Comparison of ENCODE assay signal across 8 mouse cellular contexts in genomic region chr2:29819363-29819762, GRCm38 (mm10). TPM values are rescaled to one million over a fixed set of nuclear protein-coding genes. Genes with fewer than 3 reads are reported as not detected.
A peak's percentile ranks its signal among the peaks of the same experiment; 100 is the strongest.
DNase-seq lines count a peak whose midpoint lies in the region; ATAC-seq and TF ChIP-seq lines count a peak whose summit lies in the region.

No protein-coding gene starts in this region.

- 29% methylated on average over 2 of the region's 2 CpGs for WGBS in heart, embryonic 15.5 days
- 12% methylated on average over 2 of the region's 2 CpGs for WGBS in embryonic facial prominence, embryonic 13.5 days
- 2% methylated on average over 2 of the region's 2 CpGs for WGBS in hindbrain, postnatal 0 days
- 3% methylated on average over 2 of the region's 2 CpGs for whole genome bisulfite sequencing in midbrain, embryonic 14.5 days

- H3K4me3 ChIP-seq in heart, embryonic 15.5 days = no peak overlapping the region
- no peak overlapping the region; the same call in 1 of the 2 replicates for H3K4me3 ChIP-seq in embryonic facial prominence, embryonic 13.5 days
- no peak overlapping the region; the same call in 1 of the 2 replicates for H3K4me3 ChIP-seq in hindbrain, postnatal 0 days (ENCODE audit: low read length)
- H3K4me3 ChIP-seq in midbrain, embryonic 14.5 days (replicated peaks; ENCODE audit: low read depth, low read length) = no peak overlapping the region

- H3K4me2 ChIP-seq in heart, embryonic 15.5 days = peak overlapping the region; percentile 87
- H3K4me2 ChIP-seq in embryonic facial prominence, embryonic 13.5 days = peak overlapping the region; percentile 75
- peak overlapping the region; percentile 71 for H3K4me2 ChIP-seq in hindbrain, postnatal 0 days (ENCODE audit: low read depth, low read length)
- peak overlapping the region; percentile 60 for H3K4me2 ChIP-seq in midbrain, embryonic 14.5 days (ENCODE audit: low read length)

- ATAC-seq in heart, embryonic 15.5 days (replicated peaks; ENCODE audit: insufficient number of reproducible peaks, insufficient read depth, low FRiP score, low read depth) = no peak
- ATAC-seq in embryonic facial prominence, embryonic 13.5 days (ENCODE audit: insufficient number of reproducible peaks, insufficient read depth, low FRiP score, low TSS enrichment, low read depth) = no peak
- no peak for ATAC-seq in hindbrain, postnatal 0 days
- no peak for ATAC-seq in midbrain, embryonic 14.5 days (ENCODE audit: low FRiP score, low TSS enrichment)

- H3K27ac ChIP-seq in heart, embryonic 15.5 days = no peak overlapping the region
- H3K27ac ChIP-seq in embryonic facial prominence, embryonic 13.5 days = peak overlapping the region; percentile 96
- H3K27ac ChIP-seq in hindbrain, postnatal 0 days = peak overlapping the region; percentile 92
- H3K27ac ChIP-seq in midbrain, embryonic 14.5 days (replicated peaks; ENCODE audit: low read depth, low read length) = peak overlapping the region; percentile 93

- peaks cover 18% of the 10 kb centered on the region for H3K4me1 ChIP-seq in heart, embryonic 15.5 days (replicated peaks)
- H3K4me1 ChIP-seq in embryonic facial prominence, embryonic 13.5 days = peaks cover 23% of the 10 kb centered on the region
- H3K4me1 ChIP-seq in hindbrain, postnatal 0 days (ENCODE audit: insufficient read depth, low read length) = 0 out of 2 replicates have a peak, but pooled peaks cover 3% of the 10 kb centered on the region
- peaks cover 19% of the 10 kb centered on the region; the same call in 1 of the 2 replicates for H3K4me1 ChIP-seq in midbrain, embryonic 14.5 days (ENCODE audit: control insufficient read depth, insufficient read depth, low read length)

- H3K9ac ChIP-seq in heart, embryonic 15.5 days = no peak overlapping the region
- H3K9ac ChIP-seq in embryonic facial prominence, embryonic 13.5 days = peak overlapping the region; percentile 44; the same call in 1 of the 2 replicates
- H3K9ac ChIP-seq in hindbrain, postnatal 0 days (replicated peaks; ENCODE audit: low read length) = no peak overlapping the region
- no peak overlapping the region; the same call in 1 of the 2 replicates for H3K9ac ChIP-seq in midbrain, embryonic 14.5 days (replicated peaks; ENCODE audit: low read length)

- no peak for TF ChIP-seq CTCF in hindbrain, postnatal 0 days (IDR thresholded peaks at IDR 0.05; ENCODE audit: low read depth)

- DNase-seq in heart, postnatal 14 days = no peak
- no peak for DNase-seq in hindbrain, postnatal 0 days (ENCODE audit: low spot score)
- DNase-seq in midbrain, embryonic 14.5 days = no peak
- DNase-seq in frontal cortex, postnatal 25 days (ENCODE audit: low spot score in 2 of 2) = no peak
- no peak for DNase-seq in ovary, postnatal 10 days (ENCODE audit: low spot score)
- no peak for DNase-seq in gastrocnemius, adult 8-10 months (ENCODE audit: low spot score in 2 of 2)

- H3K36me3 ChIP-seq in heart, embryonic 15.5 days = peaks cover 9% of the 10 kb centered on the region; the same call in 1 of the 2 replicates
- H3K36me3 ChIP-seq in embryonic facial prominence, embryonic 13.5 days = peaks cover 26% of the 10 kb centered on the region
- H3K36me3 ChIP-seq in hindbrain, postnatal 0 days (ENCODE audit: insufficient read depth, low read length) = peaks cover 22% of the 10 kb centered on the region
- H3K36me3 ChIP-seq in midbrain, embryonic 14.5 days (ENCODE audit: control insufficient read depth, insufficient read depth, low read length) = peaks cover 26% of the 10 kb centered on the region

- no peaks in the 10 kb centered on the region for H3K27me3 ChIP-seq in heart, embryonic 15.5 days
- H3K27me3 ChIP-seq in embryonic facial prominence, embryonic 13.5 days = no peaks in the 10 kb centered on the region
- no peaks in the 10 kb centered on the region for H3K27me3 ChIP-seq in hindbrain, postnatal 0 days (ENCODE audit: insufficient read depth, low read length)
- H3K27me3 ChIP-seq in midbrain, embryonic 14.5 days (ENCODE audit: control insufficient read depth, insufficient read depth, low read length) = no peaks in the 10 kb centered on the region

- intact Hi-C loops in heart, postnatal 14 days (cut with DNase I) = loop anchor here (5.0 kb wide), 1 partner anchor 163 kb away; no protein-coding TSS in a partner anchor

- H3K9me3 ChIP-seq in heart, embryonic 15.5 days (replicated peaks) = no peaks in the 10 kb centered on the region
- H3K9me3 ChIP-seq in embryonic facial prominence, embryonic 13.5 days = no peaks in the 10 kb centered on the region
- H3K9me3 ChIP-seq in hindbrain, postnatal 0 days (ENCODE audit: low read length) = no peaks in the 10 kb centered on the region
- H3K9me3 ChIP-seq in midbrain, embryonic 14.5 days (ENCODE audit: control insufficient read depth, low read length) = no peaks in the 10 kb centered on the region

RNA-seq across cellular contexts. Expression of gene Urm1, which starts 0.5 kb away (rescaled TPM):
- 13.0 and 18.6 TPM in 2 replicates for polyA plus RNA-seq in heart, embryonic 15.5 days (2015; fragmentation: Nextera tagmentation; extraction: Ambion mirVana)
- 10 to 100 TPM; 30.4 to 31.7 TPM for total RNA-seq in heart, postnatal 14 days (2021)
- 23.4 and 26.3 TPM in 2 replicates for polyA plus RNA-seq in embryonic facial prominence, embryonic 13.5 days (2015; fragmentation: Nextera tagmentation; extraction: Ambion mirVana)
- 46.1 and 70.7 TPM in 2 replicates for total RNA-seq in hindbrain, postnatal 0 days (2014; rRNA removed)
- polyA plus RNA-seq in hindbrain, postnatal 0 days (2015; fragmentation: Nextera tagmentation; extraction: Ambion mirVana) = 28.7 and 29.3 TPM in 2 replicates
- polyA plus RNA-seq in midbrain, embryonic 14.5 days (2014; fragmentation: Nextera tagmentation; extraction: Ambion mirVana) = 22.4 and 28.0 TPM in 2 replicates
- 10 to 100 TPM; 25.7 to 33.0 (median 28.5) TPM for total RNA-seq in gastrocnemius, adult 8-10 months (2022)

RNA-seq across cellular contexts. Expression of gene Slc27a4, which starts 16.9 kb away (rescaled TPM):
- 9.7 and 12.6 TPM in 2 replicates for polyA plus RNA-seq in heart, embryonic 15.5 days (2015; fragmentation: Nextera tagmentation; extraction: Ambion mirVana)
- total RNA-seq in heart, postnatal 14 days (2021) = 10 to 100 TPM; 20.0 to 21.7 TPM
- polyA plus RNA-seq in embryonic facial prominence, embryonic 13.5 days (2015; fragmentation: Nextera tagmentation; extraction: Ambion mirVana) = 16.7 and 17.0 TPM in 2 replicates
- 139 TPM in 2 replicates for total RNA-seq in hindbrain, postnatal 0 days (2014; rRNA removed)
- polyA plus RNA-seq in hindbrain, postnatal 0 days (2015; fragmentation: Nextera tagmentation; extraction: Ambion mirVana) = 43.4 and 46.4 TPM in 2 replicates
- polyA plus RNA-seq in midbrain, embryonic 14.5 days (2014; fragmentation: Nextera tagmentation; extraction: Ambion mirVana) = 36.1 and 40.0 TPM in 2 replicates
- 1 to 10 TPM; 5.4 to 7.5 (median 6.6) TPM for total RNA-seq in gastrocnemius, adult 8-10 months (2022)

RNA-seq across cellular contexts. Expression of gene Trub2, which starts 31.1 kb away (rescaled TPM):
- 21.0 and 29.8 TPM in 2 replicates for polyA plus RNA-seq in heart, embryonic 15.5 days (2015; fragmentation: Nextera tagmentation; extraction: Ambion mirVana)
- 10 to 100 TPM; 30.5 to 34.1 TPM for total RNA-seq in heart, postnatal 14 days (2021)
- 43.4 and 49.4 TPM in 2 replicates for polyA plus RNA-seq in embryonic facial prominence, embryonic 13.5 days (2015; fragmentation: Nextera tagmentation; extraction: Ambion mirVana)
- 47.4 and 49.9 TPM in 2 replicates for total RNA-seq in hindbrain, postnatal 0 days (2014; rRNA removed)
- polyA plus RNA-seq in hindbrain, postnatal 0 days (2015; fragmentation: Nextera tagmentation; extraction: Ambion mirVana) = 32.5 and 34.2 TPM in 2 replicates
- 28.0 and 28.8 TPM in 2 replicates for polyA plus RNA-seq in midbrain, embryonic 14.5 days (2014; fragmentation: Nextera tagmentation; extraction: Ambion mirVana)
- total RNA-seq in gastrocnemius, adult 8-10 months (2022) = 10 to 100 TPM; 20.8 to 31.6 (median 26.2) TPM

RNA-seq across cellular contexts. Expression of gene Coq4, which starts 32.1 kb away (rescaled TPM):
- polyA plus RNA-seq in heart, embryonic 15.5 days (2015; fragmentation: Nextera tagmentation; extraction: Ambion mirVana) = 22.9 and 28.7 TPM in 2 replicates
- total RNA-seq in heart, postnatal 14 days (2021) = 10 to 100 TPM; 17.5 to 18.3 TPM
- 31.1 and 31.7 TPM in 2 replicates for polyA plus RNA-seq in embryonic facial prominence, embryonic 13.5 days (2015; fragmentation: Nextera tagmentation; extraction: Ambion mirVana)
- 52.0 and 58.2 TPM in 2 replicates for total RNA-seq in hindbrain, postnatal 0 days (2014; rRNA removed)
- 32.5 and 35.8 TPM in 2 replicates for polyA plus RNA-seq in hindbrain, postnatal 0 days (2015; fragmentation: Nextera tagmentation; extraction: Ambion mirVana)
- polyA plus RNA-seq in midbrain, embryonic 14.5 days (2014; fragmentation: Nextera tagmentation; extraction: Ambion mirVana) = 37.6 and 38.3 TPM in 2 replicates
- 1 to 10 TPM; 6.7 to 8.4 (median 7.5) TPM for total RNA-seq in gastrocnemius, adult 8-10 months (2022)

RNA-seq across cellular contexts. Expression of gene Cercam, which starts 49.6 kb away (rescaled TPM):
- polyA plus RNA-seq in heart, embryonic 15.5 days (2015; fragmentation: Nextera tagmentation; extraction: Ambion mirVana) = 17.9 and 24.4 TPM in 2 replicates
- total RNA-seq in heart, postnatal 14 days (2021) = 10 to 100 TPM in 1 of 2 experiments, 1 to 10 TPM in 1; 9.3 to 10.3 TPM
- polyA plus RNA-seq in embryonic facial prominence, embryonic 13.5 days (2015; fragmentation: Nextera tagmentation; extraction: Ambion mirVana) = 29.6 and 29.7 TPM in 2 replicates
- total RNA-seq in hindbrain, postnatal 0 days (2014; rRNA removed) = 32.5 and 37.7 TPM in 2 replicates
- polyA plus RNA-seq in hindbrain, postnatal 0 days (2015; fragmentation: Nextera tagmentation; extraction: Ambion mirVana) = 17.8 and 20.6 TPM in 2 replicates
- 10.9 and 13.2 TPM in 2 replicates for polyA plus RNA-seq in midbrain, embryonic 14.5 days (2014; fragmentation: Nextera tagmentation; extraction: Ambion mirVana)
- 1 to 10 TPM; 1.4 to 3.6 (median 1.7) TPM for total RNA-seq in gastrocnemius, adult 8-10 months (2022)
